Mouse (Mus musculus): ENCODE results near the gene Abcd4.

DNA sequence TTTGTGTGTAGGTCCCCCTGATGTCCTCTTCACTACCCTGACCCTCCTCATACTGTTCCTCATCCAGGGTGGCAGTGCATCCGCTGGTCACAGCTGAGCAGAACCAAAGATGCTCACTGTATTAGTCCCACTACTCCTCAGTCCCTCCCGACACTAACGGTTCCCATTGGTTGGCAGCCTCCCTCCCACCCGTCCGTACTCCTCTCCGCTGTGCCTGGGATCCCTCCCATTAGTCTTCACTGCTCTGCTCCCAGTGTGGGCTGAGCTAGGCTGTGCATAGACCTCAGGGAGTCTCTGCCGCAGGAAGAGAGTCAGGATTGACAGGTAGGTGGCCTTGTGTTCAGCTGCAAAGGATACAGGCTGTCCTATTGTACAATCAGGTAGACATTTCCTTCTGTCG is 18.9 kb downstream of the Abcd4 start:
- TF ChIP-seq EP300 (IDR thresholded peaks at IDR 0.05; ENCODE audit: insufficient read depth, low read depth, low read length) (no peak), CTCF (IDR thresholded peaks at IDR 0.05; ENCODE audit: low read depth, low read length) (no peak)
